Mouse (Mus musculus) olfactory bulb, adult 2 months (tissue): ENCODE data around the gene Pdgfb. TPM values are rescaled to one million over a fixed set of nuclear protein-coding genes. Genes with fewer than 3 reads are reported as not detected.

ENCODE experiments used
- H3K27ac ChIP-seq: fragments of 200-500 bp; 2 replicates; pipeline ENCODE4 v1.5.1; 2012; ENCODE audit warnings: low read depth, low read length; ENCODE audit not compliant: insufficient read depth
- H3K4me1 ChIP-seq: fragments of 200-500 bp; 2 replicates; pipeline ENCODE4 v1.6.1; 2012; ENCODE audit warnings: low read length; ENCODE audit not compliant: control insufficient read depth, insufficient read depth
- H3K4me3 ChIP-seq: fragments of 200-500 bp; 2 replicates; pipeline ENCODE4 v1.5.1; 2012; ENCODE audit warnings: mild to moderate bottlenecking, low read depth, low read length, moderate library complexity; ENCODE audit not compliant: insufficient read depth
- CTCF ChIP-seq: fragments of 200-500 bp; IDR thresholded peaks from 2 replicates; pipeline ENCODE4 v1.5.1; 2012; ENCODE audit warnings: low read depth, mild to moderate bottlenecking, low read length, moderate library complexity; ENCODE audit not compliant: insufficient read depth
- POLR2A ChIP-seq: fragments of 200-500 bp; IDR thresholded peaks from 2 replicates; pipeline ENCODE4 v1.6.1; 2012; ENCODE audit warnings: mild to moderate bottlenecking, low read depth, low read length, moderate library complexity; ENCODE audit not compliant: insufficient read depth
- WGBS: fragments of 180-500 bp; shearing (Covaris S2); methylation state at CpG from one replicate; pipeline ENCODE4 v1.1.7; 2018; 5-methylcytosine and 5-hydroxymethylcytosine counted together
- polyA plus RNA-seq: library from polyadenylated mRNA; stranded (reverse); fragments of >200 nt; gene quantifications from 2 replicates; pipeline ENCODE4 v1.2.4, GENCODE M21; 2012; ENCODE audit warnings: low replicate concordance; ENCODE audit not compliant: missing spikeins, insufficient read depth, insufficient read length

Gene Pdgfb
- polyA plus RNA-seq, 1 experiment, result not detected

DNA sequence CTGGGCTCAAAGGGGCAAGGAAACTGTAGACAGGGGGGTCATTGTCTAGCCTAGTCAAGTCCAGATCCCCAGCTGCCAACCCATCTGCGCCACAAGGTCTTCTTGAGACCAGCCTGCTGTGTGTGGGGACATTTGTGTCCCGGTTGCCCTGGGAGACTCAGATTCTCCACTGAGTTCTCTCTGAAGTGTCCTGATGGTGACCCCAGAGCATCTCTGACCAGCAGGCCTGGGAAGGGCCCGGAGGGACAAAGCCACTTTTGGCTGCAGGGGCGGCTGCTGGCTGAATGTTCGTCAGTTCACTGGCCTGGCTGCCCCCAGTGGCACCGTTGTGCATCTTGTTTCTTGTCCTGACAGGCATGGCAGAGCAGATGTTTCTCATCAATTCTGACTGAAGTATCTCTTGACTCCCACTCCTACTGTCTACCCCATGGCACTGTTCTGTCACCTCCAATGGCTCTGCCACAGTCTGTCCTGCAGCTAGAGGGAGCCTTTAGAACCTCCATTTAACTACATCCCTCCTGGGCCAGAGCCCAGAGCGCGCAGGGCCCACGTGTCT lies 53.3 kb downstream of the Pdgfb start:
- WGBS, result 80% methylated on average over 9 of the region's 9 CpGs
- H3K4me1 ChIP-seq, result peaks cover 17% of the 10 kb centered on the region
- H3K27ac ChIP-seq, result no peak overlapping the region
- H3K4me3 ChIP-seq, result no peak overlapping the region
- TF ChIP-seq POLR2A (no peak), CTCF (no peak)

DNA sequence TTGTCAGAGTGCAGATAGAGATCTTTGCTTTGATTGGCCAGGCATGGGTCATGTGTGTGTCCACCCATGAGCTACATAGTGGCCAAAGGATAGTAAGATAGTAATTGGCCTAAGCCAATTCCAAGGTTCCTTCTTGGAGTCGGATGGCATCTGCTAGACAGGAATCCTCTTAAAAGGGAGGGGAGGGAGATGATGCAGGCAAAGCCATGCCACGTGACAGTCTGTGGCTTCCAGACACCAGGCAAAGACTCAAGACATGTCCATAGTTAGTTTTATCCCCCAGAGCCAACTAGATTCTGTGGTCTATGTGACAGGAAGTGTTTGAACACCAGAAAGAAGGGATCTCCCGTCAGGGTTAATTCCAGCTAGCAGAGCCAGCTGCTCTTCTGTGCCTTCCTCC lies 56.4 kb downstream of the Pdgfb start:
- no peak overlapping the region for H3K27ac ChIP-seq
- peaks cover 18% of the 10 kb centered on the region for H3K4me1 ChIP-seq
- WGBS, result 53% methylated on average over 3 of the region's 3 CpGs
- TF ChIP-seq CTCF, result no peak
- TF ChIP-seq POLR2A, result no peak
- H3K4me3 ChIP-seq, result no peak overlapping the region

DNA sequence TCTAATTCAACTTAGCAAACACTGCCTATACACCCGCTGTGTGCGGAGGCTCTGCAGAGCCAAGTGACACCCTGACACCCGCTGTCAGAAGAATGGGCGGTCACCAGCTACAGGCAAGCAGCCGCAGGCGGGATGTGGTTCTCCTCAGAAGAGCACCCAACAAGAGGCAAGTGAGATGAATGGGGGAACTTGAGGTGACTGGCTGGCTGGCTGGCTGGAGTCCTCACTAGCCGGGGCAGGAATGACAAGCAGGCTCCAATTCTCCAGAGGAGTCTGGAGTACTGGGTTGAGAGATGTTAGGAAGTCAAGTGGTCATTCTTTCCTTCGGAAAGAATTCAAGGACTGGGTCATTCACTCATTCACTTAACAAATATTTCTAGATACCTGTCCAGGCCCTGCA lies 58.2 kb downstream of the Pdgfb start:
- 64% methylated on average over 8 of the region's 8 CpGs for WGBS

DNA sequence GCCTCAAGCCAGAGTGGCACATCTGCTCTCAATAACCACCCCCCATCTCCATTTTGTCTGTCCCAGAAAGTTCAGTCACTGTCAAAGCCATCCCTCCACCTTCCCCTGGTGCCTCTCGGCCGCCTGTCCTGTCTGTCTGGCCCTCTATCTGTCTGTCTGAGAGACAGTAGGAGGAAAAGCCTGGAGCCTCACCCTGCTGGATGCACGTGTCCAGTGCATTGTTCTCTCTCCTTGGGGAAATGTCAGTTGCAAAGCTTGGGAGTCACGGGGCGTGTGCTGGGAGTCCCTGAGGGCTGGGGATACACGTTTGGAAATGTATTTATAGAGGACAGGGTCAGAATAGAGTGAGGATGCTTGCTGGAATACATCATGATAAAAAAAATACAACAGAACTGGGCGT lies 61.3 kb downstream of the Pdgfb start:
- Histone ChIP-seq H3K4me3 (no peak overlapping the region), H3K4me1 (peaks cover 30% of the 10 kb centered on the region), H3K27ac (no peak overlapping the region)
- TF ChIP-seq CTCF, result no peak
- no peak for TF ChIP-seq POLR2A
- 88% methylated on average over 7 of the region's 7 CpGs for WGBS

More for the DNA sequence above, 58.2 kb downstream of the Pdgfb start:
- Histone ChIP-seq H3K27ac (no peak overlapping the region), H3K4me3 (no peak overlapping the region), H3K4me1 (peaks cover 20% of the 10 kb centered on the region)
- TF ChIP-seq CTCF (no peak), POLR2A (no peak)

DNA sequence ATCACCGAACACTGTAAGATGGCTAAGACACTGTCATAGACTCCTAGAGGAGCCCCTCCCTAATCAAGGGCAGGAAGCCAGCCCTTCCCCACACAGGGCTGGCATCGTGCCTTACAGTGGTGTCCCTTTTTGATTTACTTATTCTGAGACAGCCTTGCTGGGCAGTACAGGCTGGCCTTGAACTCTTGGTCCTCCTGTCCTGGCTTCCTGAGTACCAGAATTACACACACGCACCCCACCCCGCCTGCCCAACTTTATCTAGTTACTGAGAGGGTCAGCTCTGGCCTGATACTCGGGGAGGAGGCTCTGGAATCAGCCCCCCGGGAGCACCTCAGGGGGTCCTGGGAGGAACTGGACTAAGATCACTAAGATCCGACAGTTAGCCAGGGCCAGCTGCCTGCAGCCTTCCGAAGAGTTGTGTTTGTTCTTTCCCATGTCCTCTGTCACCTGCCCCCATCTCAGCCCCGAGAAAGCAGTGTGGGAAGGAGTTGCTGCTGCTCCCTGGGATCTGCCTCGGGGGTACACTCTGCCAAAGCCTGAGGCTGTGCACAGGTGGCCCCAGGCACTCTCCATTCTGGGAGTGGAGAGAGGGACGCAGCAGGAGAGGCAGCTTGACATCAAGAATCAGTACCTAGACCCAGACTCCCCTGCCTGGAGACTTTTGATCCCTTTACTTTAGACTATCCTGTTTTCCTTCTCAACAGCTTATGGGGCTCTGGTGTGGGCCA lies 62.1 kb downstream of the Pdgfb start:
- Histone ChIP-seq H3K4me1 (peaks cover 30% of the 10 kb centered on the region), H3K4me3 (no peak overlapping the region), H3K27ac (no peak overlapping the region)
- 61% methylated on average over 11 of the region's 11 CpGs for WGBS
- TF ChIP-seq CTCF (no peak), POLR2A (no peak)

GRCm38 (mm10) chr15:79951730-79952503 lies 62.9 kb downstream of the Pdgfb start:
- WGBS, result 57% methylated on average over 14 of the region's 14 CpGs
- peaks cover 30% of the 10 kb centered on the region for H3K4me1 ChIP-seq
- no peak overlapping the region for H3K4me3 ChIP-seq
- no peak overlapping the region for H3K27ac ChIP-seq
- TF ChIP-seq CTCF (no peak), POLR2A (no peak)

DNA sequence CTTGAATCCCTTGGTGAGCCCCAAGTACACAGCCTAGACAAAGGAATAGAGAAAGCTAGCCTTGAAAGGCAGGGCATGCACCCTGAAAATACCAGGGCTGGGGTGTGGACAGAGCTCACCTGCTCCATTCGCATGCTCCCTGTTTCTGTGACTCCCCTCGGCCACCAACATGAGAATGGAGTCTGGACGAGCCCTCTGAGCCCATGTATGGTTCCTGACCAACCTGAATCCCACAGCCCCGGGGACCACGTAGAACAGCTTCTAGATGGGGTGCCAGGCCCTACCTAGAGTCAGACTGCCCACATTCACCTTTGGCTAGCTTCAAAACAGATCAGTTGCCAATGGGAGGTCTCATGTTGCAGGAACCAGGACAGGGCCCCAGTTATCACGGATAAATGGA lies 63.6 kb downstream of the Pdgfb start:
- no peak overlapping the region for H3K4me3 ChIP-seq
- H3K27ac ChIP-seq, result no peak overlapping the region
- WGBS, result 87% methylated on average over 6 of the region's 6 CpGs
- H3K4me1 ChIP-seq, result peaks cover 27% of the 10 kb centered on the region
- TF ChIP-seq POLR2A (no peak), CTCF (no peak)

GRCm38 (mm10) chr15:79950250-79951025 lies 64.3 kb downstream of the Pdgfb start:
- Histone ChIP-seq H3K27ac (peak overlapping the region; percentile 37; the same call in 1 of the 2 replicates), H3K4me3 (peak overlapping the region; percentile 28), H3K4me1 (peaks cover 27% of the 10 kb centered on the region)
- TF ChIP-seq POLR2A (no peak), CTCF (peak; percentile 33; the same call in 1 of the 2 replicates)
- WGBS, result 6% methylated on average over 24 of the region's 24 CpGs

GRCm38 (mm10) chr15:79947681-79948080 lies 67.1 kb downstream of the Pdgfb start:
- H3K4me3 ChIP-seq, result no peak overlapping the region
- TF ChIP-seq POLR2A, result no peak
- TF ChIP-seq CTCF, result no peak
- H3K27ac ChIP-seq, result no peak overlapping the region
- WGBS, result 72% methylated on average over 6 of the region's 6 CpGs
- peaks cover 27% of the 10 kb centered on the region for H3K4me1 ChIP-seq
